Mouse (Mus musculus): ENCODE measurements at regions not wholly inside any gene's neighbourhood (a gene's known extent, or its start where the extent isn't known, plus 50 kb on each side); places are given as distances from the start of the nearest gene placed in this dataset.

DNA sequence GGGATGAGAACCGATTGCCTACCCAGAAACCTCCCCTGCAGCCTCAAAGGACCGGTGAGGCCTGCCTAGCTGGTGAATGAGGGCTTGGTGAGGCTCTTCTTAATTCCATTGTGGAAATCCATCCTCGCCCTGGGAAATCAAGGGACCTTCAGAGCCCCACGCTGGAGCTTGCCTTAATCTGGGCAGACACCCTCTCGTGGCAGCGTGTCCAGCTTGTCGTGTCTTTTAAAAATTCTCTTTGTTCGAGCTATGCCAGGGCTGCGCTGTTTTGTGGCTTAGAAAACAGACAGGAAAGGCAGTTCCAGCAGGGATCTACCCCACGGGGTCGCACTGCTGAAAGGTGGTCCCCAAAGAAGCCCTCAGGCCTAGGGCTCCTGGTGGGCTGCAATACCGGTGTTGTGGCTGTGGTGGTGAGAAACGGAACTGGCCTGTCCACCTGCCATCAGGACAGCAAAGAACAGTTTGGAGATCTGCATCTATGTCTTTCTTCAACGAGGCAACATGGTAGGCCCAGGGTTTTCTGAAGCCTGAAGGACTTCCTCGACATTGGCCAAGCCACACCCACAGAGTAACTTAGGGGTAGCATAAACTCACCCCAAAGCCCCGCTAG is 63.5 kb upstream of the Zfp423 start:
- Histone ChIP-seq H3K27ac (no peak overlapping the region), H3K27me3 (no peaks in the 10 kb centered on the region), H3K4me2 (no peak overlapping the region), H3K4me3 (replicated peaks) (no peak overlapping the region), H3K9me3 (peaks cover 10% of the 10 kb centered on the region), H3K9ac (replicated peaks) (no peak overlapping the region), H3K4me1 (replicated peaks) (peaks cover 17% of the 10 kb centered on the region), H3K36me3 (no peaks in the 10 kb centered on the region)
- no peak; the same call in 1 of the 2 replicates for ATAC-seq (ENCODE audit: insufficient number of reproducible peaks, insufficient read depth, low FRiP score, low TSS enrichment, low read depth)
- 76% methylated on average over 16 of the region's 16 CpGs for WGBS

DNA sequence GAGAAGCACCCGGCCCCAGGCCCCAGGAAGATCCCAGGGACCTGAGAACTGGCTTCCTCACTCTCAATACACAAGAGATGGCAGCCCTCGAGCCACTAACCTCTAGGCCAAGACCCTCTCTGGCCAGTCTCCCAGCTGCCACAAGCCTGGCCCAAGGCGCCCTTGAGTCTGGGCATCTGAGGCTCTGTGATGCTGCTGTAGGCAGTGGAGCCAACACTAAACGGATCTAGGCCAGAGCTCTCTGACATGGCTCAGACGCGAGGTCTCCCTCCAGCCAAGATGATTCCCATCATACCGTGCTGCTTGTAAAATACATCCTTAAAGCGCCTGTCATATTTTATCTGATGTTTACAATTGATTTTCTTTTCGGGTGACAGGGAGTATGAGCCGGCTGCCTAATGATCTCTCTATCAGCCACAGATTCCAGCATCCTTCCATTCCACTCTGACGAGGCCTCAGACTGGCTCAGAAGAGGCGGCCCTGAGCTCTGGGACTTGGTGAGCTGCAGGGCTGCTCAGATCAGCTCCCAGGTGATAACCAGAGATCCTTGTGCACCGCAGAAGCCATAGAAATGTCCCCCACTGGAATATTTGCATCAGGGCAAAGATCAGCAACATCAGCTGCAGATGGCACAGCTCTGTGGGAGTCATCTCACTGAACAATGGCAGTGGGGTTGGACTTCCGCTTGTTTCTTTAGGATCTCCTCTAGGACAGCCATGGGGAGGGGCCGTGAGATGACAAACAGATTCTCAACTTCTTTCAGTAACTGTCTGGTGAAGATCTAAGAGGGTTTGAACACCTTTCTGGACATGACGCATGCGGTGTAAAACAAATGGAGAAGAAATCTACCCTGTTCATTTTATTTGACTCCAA is 60.1 kb upstream of the Zfp423 start:
- H3K4me1 ChIP-seq (replicated peaks): peaks cover 23% of the 10 kb centered on the region
- no peak overlapping the region for H3K27ac ChIP-seq
- H3K4me3 ChIP-seq (replicated peaks): no peak overlapping the region
- WGBS: 84% methylated on average over 17 of the region's 17 CpGs
- H3K4me2 ChIP-seq: no peak overlapping the region
- no peaks in the 10 kb centered on the region for H3K27me3 ChIP-seq
- H3K9me3 ChIP-seq: peaks cover 10% of the 10 kb centered on the region
- no peaks in the 10 kb centered on the region for H3K36me3 ChIP-seq
- H3K9ac ChIP-seq (replicated peaks): no peak overlapping the region
- ATAC-seq (ENCODE audit: insufficient number of reproducible peaks, insufficient read depth, low FRiP score, low TSS enrichment, low read depth): no peak

DNA sequence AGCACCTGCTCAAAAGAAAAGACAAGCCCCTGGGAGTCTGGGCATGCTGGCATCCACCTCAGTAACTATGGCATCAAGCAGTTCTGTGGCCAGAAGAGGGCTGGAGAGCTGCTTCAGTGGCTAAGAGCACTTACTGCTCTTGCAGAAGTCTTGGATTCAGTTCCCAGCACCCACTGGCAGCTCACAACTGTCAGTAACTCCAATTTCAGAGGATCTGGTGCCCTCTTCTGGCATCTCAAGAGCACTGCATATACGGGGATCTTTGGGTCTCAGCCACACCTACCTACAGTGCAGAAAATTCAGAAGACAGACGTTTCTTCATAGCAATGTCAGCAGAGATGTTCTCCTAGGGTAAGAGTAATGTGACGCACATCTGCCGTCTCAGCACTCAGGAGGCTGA is 59.1 kb upstream of the Zfp423 start:
- Histone ChIP-seq H3K27ac (no peak overlapping the region), H3K9me3 (peaks cover 10% of the 10 kb centered on the region), H3K9ac (replicated peaks) (no peak overlapping the region), H3K36me3 (no peaks in the 10 kb centered on the region), H3K4me1 (replicated peaks) (peaks cover 23% of the 10 kb centered on the region), H3K27me3 (no peaks in the 10 kb centered on the region), H3K4me2 (no peak overlapping the region), H3K4me3 (replicated peaks) (no peak overlapping the region)
- no peak for ATAC-seq (ENCODE audit: insufficient number of reproducible peaks, insufficient read depth, low FRiP score, low TSS enrichment, low read depth)
- WGBS: 92% methylated on average over 4 of the region's 4 CpGs

DNA sequence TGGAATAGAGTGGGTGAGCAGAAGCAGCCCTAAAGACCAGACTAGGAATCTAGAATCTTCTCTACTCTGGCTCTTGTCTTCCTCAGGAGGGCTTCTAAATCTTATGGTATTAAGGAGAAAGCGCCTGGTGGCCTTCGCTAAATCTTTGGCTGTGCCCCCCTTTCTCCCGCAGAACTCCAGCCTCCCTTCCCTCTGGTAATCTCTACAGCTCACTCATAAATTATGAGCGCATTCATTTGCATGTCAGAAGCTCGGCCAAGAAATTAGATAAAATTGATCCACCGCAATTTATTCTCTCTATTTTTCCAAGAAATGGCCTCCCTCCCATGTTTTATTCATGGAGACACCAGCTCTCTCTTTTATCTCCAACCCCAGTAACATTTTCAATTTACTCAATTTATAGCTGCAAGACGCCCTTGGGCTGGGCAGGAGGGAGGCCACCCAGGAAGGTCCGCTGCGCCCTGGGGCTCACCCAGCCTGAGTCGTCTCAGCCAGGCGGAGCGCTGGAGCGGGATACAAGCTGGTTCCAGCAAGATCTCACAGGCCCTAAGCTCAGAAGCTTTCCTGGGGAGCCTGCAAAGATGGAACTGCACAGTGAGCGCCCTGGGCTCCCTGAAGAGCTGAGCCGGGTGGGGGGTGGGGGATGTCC is 52.9 kb upstream of the Zfp423 start:
- Histone ChIP-seq H3K4me3 (replicated peaks) (no peak overlapping the region), H3K9ac (replicated peaks) (no peak overlapping the region), H3K36me3 (no peaks in the 10 kb centered on the region), H3K9me3 (peaks cover 3% of the 10 kb centered on the region; the same call in 1 of the 2 replicates), H3K27ac (no peak overlapping the region), H3K27me3 (no peaks in the 10 kb centered on the region), H3K4me1 (replicated peaks) (peaks cover 14% of the 10 kb centered on the region), H3K4me2 (no peak overlapping the region)
- no peak for ATAC-seq (ENCODE audit: insufficient number of reproducible peaks, insufficient read depth, low FRiP score, low TSS enrichment, low read depth)
- WGBS: 58% methylated on average over 15 of the region's 15 CpGs

DNA sequence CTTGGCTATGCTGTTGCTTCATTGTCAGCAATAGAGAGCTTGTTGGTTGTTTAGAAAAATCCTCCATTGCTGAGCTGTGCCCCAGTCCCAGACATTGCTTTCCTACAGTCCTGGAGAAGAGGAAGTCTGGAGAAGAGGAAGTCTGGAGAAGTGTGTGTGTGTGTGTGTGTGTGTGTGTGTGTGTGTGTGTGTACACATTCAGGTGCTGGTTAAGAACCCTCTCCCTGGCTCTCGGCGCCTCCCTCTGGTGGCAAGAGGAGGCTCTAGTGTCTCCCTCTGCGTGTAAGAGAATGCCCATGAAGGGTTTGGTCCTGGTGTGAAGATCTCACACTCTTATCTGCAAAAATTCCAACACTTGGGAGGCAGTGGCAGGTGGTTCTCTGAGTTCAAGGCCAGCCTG is 51.2 kb upstream of the Zfp423 start:
- Histone ChIP-seq H3K9me3 (peaks cover 5% of the 10 kb centered on the region; the same call in 1 of the 2 replicates), H3K4me3 (replicated peaks) (no peak overlapping the region), H3K4me2 (no peak overlapping the region), H3K4me1 (replicated peaks) (peaks cover 7% of the 10 kb centered on the region), H3K9ac (replicated peaks) (no peak overlapping the region), H3K36me3 (no peaks in the 10 kb centered on the region), H3K27ac (peak overlapping the region; percentile 53; the same call in 1 of the 2 replicates), H3K27me3 (no peaks in the 10 kb centered on the region)
- no peak for ATAC-seq (ENCODE audit: insufficient number of reproducible peaks, insufficient read depth, low FRiP score, low TSS enrichment, low read depth)
- WGBS: 26% methylated on average over 3 of the region's 3 CpGs

DNA sequence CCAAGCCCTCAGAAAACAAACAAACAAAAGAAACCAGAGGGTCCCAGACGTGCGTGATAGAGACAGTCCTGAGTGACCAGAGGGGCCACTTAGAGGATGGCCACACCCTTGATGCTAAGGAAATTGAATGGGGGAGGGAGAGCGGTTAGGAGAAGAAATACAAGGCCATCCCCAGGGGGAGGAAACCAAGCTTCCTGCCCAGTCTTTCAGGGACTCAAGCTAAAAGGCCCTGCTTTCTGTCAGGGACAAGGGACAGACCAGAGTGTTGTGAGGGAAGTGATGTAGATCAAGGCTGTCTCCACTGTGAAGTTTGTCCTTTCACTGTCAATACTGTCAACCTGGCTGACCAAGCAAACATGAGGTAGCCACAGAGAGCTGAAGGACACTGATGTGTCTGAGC is 50.5 kb upstream of the Zfp423 start:
- no peak for ATAC-seq (ENCODE audit: insufficient number of reproducible peaks, insufficient read depth, low FRiP score, low TSS enrichment, low read depth)
- Histone ChIP-seq H3K27ac (peak overlapping the region; percentile 53; the same call in 1 of the 2 replicates), H3K4me3 (replicated peaks) (no peak overlapping the region), H3K36me3 (no peaks in the 10 kb centered on the region), H3K4me1 (replicated peaks) (peaks cover 7% of the 10 kb centered on the region), H3K9ac (replicated peaks) (no peak overlapping the region), H3K9me3 (peaks cover 5% of the 10 kb centered on the region; the same call in 1 of the 2 replicates), H3K4me2 (no peak overlapping the region), H3K27me3 (no peaks in the 10 kb centered on the region)
- WGBS: 67% methylated on average over 3 of the region's 3 CpGs

Measured in limb, embryonic 12.5 days (tissue).